Mouse (Mus musculus) activated CD4-positive, CD25-positive, alpha-beta regulatory T cell, adult 4 months (primary cell): ENCODE results near the gene Cdk5rap2. TPM values are rescaled to one million over a fixed set of nuclear protein-coding genes. Genes with fewer than 3 reads are reported as not detected.

Source experiments
- ATAC-seq: one replicate; pipeline ENCODE4 v1.8.0; 2017
- polyA plus RNA-seq, 2 experiments: library from polyadenylated mRNA; unstranded; fragments of 100-300 nt; shearing (Covaris generic); gene quantifications; one replicate each; pipeline ENCODE4 v1.2.1; 2017

The Cdk5rap2 gene
- polyA plus RNA-seq, 2 experiments from 2014 or later, result 5.5 to 24.3 TPM

DNA sequence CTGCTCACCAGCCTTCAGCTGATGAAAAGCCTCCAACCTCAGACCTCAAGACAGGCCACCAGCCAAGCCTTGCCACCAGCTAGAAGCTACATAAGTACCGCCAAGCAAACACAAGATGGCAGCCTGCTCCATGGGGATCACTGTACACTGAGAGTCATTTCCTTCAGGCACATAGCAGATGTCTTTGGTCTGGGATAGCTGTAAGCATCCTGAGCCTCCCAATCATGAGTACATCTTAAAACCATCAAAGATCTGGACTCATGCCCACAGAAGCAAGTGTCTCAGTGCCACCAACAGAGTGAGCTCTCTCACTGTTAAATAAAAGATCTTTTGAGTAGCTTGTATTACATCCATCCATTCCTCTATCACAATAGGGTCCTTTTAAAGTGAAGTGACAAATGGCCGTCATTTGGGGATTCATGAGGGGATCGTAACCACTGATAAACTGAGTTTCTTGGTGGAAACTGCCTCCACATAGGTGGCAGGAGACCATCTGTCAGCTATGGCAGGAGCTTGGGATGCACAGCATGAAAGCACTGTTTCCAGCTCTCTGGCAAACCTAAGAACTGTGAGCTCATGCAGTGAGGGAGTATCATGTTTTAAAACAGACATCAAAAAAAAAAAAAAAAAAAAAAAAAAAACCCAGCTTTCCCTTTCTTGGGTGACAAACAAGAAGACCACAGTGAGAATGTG, 150.4 kb downstream of the Cdk5rap2 start:
- no peak for ATAC-seq

DNA sequence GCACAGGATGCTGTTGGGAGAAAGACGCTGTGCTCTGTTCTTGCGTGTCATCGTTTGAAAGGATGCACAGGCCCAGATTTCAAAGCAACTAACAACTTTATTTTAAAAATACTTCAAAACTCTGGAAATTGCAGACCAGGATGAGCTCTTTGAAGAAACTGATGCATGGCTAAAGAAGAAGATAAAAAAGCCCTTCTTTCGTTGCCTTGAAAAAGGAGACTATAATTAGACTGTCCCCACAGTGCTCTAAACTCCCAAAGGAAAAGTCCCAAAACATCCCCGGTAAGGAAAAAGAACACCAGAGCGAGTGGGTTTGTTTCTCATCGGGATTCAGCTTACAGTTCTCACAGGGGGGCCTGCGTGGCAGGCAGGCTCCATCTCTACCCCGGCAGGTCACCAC, 151.4 kb downstream of the Cdk5rap2 start:
- no peak for ATAC-seq

DNA sequence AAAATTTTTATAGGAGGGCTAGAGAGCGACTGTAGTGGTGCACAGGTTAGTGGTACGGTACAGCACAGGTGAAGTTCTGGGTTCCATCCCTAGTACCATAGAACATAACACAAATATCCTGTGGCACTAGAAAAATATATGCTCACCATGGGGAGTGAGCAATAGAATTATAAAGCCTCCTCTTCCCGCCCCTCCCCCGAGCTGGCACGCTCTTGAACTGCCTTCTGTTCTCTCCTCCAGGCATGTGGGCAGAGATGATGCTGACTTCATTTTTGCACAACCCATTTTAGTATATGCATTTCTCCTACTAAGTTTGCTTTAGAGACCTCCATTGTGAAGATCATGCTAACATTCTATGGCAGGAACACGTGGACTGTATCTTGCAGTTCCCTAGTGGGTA, 152.0 kb downstream of the Cdk5rap2 start:
- ATAC-seq, result no peak

DNA sequence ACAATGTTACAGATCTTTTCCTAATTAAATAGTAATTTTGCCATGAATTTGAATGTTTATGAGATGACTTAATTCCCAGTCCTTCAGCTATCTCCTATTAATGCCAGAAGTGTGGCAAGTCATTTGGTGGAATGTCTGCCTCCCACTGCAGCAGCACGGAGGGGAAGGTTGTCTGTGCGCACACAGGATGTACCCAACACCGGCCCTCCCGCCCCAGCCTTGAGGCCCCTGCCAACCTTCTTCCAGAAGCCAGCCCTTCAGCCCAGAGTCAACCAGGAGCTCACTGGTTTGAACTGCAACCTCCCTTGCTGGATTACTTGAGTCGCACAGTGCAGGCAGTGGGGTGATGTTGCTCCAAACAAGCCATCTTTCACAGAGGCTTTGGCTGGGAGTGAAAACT, 158.5 kb downstream of the Cdk5rap2 start:
- ATAC-seq, result no peak

DNA sequence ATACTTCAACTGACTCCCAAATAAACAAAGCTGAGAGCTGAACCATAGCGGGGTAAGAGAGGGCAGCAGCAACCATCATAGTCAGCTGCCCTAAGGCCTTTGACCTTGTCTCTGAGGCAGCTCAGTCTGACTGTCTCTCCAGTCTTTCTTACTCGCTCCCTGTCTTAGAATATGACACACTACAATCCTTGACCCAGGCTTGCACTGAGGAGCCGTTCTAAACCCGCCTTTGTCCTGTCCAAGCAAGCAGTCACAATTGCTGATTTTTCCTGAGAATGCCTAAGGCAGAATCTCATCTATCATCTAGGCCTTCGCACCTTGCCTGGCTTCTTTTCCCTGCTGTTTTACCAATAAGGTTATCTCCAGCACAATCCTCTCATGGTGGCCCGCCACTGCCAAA, 164.5 kb downstream of the Cdk5rap2 start:
- no peak for ATAC-seq

DNA sequence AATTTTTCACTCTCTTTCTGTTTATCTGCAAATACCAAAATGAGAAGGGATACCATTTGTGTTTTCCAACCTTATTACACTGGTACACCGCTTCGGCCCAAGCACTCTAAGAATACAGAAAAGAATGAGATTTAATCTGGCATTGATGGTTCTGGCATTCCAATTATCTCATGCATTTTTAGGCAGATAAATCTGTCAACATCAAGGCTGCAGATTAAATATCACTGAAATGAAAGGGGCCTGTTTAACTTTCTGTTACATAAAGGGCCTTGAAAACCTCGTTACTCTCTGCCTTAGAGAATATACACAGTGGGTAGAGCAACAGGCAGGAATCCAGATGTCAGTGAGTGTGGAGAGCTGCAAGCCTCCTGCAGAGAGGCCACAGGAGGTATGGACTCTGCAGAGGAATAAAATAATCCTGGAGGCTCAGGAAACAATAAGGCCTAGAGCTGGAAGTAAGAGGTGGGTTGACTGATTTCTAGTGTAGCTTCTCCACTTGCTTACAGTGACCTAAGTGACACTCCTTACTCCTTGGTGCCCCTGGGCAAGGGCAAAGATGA, 166.6 kb downstream of the Cdk5rap2 start:
- no peak for ATAC-seq

DNA sequence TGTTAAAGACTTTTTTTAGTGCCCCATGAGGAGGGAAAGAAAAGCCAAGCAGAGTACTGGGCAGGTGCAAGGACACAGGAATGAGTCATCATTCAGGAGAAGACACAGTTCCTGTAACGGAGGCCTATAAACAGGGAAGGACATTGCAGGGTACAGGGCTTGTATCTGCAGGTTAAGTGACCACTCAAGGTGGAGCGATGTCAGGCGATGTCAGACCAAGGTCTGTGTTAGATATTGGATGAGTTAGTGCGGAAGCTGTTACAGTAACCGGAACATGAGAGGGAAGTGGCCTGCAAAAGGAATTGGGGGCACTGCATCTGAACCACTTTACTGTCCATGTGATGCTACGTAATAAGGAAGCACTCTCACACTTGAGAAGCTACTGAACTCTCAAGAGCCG, 170.5 kb downstream of the Cdk5rap2 start:
- no peak for ATAC-seq

DNA sequence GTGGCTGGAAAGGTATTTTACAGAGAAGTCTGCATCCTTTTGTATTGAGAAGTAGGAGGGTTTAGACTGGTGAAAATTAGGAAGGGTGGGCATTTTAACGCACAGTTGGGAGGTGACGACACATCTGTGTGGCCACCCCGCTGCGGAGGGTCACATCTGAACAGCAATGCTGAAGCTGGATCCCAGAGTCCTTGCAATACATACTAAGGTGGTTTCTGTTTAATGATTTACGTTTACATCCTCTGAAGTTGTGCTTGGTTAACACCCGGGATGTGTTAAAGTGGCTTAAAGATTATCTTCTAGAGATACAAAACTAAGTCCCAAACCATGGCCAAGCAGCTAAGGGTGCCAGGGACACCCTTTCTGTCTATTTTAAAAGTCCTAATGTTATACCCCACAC, 171.4 kb downstream of the Cdk5rap2 start:
- ATAC-seq, result no peak

DNA sequence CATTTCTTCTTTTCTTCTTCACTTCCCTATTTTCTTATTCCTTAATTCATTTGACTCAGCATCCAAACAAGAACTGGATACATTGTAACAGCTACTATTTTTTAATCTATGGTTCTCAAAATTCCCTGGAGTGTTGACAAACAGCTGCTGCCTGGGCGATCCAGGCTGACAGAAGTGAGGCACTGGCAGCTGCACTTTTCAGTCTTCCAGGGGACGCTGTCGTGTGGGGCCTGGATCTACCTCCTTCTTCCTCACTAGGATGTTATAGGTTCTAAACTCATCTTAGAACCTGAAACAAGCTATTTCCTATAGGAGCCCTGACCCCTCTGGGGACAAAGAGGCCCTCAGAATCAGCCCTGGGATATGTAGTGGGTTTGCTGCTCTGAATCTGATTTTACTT, 177.9 kb downstream of the Cdk5rap2 start:
- no peak for ATAC-seq

DNA sequence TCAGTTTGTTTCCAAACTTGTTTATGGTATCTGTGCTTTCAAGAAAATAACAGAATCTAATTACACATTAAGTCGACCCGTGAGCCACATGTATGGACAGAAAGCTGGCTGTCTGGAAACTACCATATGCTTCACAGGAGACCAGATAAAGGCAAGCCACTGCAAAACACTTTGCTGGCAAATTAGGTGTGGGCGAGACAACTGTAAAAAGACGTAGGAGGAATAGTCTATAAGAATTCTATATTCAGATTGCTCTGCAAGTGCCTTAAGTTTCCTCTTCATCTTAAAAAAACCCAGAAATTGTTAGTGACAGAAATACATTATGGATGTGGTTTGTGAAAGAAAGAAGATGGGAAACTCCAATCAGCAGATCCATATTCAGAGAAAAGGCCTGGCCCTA, 180.4 kb downstream of the Cdk5rap2 start:
- ATAC-seq, result no peak

DNA sequence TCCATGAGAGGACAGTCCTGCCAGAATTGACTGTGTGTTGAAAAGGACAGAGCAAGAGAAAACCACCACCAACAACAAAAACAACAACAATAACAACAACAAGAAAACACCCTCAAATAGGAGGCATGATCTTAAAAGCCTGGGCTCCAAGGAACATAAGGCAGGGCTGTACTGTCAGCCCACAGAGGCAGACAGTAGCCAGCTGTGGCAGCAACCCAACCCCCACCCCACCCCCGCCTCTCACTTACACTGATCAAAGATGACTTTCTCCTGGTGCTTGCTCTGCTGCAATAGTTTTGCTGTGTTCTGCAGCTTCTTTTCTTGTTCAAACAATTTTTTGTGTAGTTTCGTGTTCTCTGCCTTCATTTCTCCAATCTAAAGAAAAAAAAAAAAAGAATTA, 181.9 kb downstream of the Cdk5rap2 start:
- ATAC-seq, result no peak

DNA sequence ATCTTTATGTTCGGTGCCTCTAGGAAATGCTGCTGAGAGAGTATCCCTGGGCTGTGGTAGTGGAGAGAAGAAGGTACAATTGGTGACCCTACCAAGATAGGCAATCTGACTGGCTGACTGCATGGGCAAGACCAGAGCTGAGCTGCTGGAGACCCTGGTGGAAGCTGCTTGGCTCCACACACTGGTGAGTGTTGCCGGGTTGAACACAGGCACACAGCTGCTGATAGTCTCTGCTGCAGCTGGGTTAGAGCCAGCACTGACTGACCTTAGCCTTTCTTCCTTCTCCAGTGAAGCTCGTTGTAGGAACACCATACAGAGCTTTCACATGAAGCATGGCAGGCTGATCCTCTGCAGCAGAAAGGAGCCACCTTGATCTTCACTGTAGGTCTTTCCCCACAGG, 182.6 kb downstream of the Cdk5rap2 start:
- ATAC-seq, result no peak

DNA sequence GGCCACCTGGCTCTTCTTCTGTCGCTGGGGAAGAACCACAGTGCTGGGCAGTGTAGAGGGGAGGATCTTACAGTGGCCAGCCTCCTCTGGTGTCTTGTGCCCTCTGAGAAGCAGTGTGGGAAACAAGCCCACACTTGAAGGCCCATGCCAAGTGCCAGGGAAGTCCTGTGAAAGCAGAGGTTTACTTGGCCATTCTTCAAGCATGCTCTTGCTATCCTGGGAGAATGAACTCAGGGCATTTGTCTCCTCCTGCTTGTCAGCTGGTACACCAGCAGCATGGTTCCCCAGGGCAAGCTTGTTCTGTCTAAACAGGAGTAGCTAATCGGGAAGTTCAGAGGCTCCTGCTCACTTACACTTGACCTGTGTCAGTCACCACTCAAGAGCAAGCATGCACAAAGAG, 185.7 kb downstream of the Cdk5rap2 start:
- no peak for ATAC-seq

DNA sequence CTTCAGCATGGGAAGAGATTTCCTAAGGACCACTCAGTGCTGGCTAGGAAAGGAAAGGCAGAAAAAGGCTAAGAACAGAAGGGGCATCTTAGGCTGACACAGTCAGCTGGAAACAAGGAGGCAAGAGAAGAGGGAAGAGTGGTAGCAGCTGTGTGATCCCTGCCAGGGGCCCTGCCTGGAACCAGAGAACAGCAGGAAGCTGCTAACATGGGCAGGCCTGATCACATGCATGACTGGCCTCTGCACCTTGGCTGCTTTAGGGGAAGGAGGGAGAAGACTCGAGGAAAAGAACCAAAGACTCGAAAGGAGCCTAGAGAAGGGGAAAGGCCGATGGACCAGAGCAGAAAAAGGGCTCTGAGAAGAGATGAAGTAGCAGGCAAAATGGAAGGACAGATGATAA, 188.4 kb downstream of the Cdk5rap2 start:
- no peak for ATAC-seq

DNA sequence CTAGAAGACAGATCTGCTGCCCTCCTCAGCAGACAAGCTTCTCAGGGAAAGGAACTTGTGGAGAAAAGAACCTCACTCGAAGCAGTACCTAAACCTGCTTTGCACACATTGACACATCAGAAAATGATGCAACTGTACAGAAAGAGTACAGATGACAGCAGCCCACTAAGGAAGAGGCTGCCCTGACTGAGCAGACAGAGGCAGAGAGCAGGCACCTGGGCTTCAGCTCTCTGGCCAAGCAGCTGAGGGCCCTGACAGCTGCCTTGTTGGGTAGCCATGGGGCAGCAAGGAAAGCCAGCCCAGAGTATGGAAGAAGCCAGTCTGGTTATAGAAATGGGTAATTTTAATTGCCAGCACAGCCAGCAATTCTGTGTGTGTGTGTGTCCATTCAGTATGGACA, 188.9 kb downstream of the Cdk5rap2 start:
- no peak for ATAC-seq

DNA sequence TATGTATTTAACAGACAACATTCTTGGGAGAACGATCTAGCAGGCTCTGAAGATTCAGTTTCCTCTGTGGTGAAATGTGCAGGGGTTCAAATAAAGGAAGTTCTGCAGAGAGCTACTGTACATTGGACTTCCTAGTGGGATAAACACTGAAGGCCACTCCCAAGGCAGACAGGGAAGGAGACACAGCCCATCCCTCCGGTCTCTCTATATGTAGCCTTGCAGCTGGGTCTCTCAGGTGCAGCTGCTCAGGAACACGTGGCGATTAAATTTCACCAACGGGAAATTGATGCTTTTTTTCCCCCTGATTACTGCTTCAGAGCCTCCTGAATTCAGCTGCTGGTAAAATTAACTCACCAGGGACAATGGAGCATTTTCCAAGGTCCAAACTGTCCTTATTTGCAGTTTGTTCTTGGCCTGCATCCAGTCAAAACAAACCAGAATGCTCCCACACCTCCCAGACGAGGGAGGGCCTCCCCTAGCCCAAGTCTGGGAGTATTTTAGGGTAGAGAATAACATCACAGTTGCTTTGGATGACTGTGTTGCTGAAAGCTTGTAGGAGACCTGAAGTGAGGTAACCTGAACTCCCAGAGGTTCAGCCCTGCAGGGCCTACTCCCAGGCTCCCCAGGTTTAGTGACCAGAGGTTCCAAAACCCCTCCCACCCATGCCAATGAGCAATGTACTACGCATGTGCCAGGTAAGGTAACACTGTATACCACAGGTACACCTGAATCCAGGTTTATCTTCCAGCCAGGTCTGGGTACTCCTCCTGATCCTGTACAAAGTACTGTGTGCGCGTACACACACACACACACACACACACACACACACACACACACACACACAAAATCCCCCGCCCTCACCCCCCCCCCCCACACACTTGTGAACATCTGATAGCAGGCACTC, 189.7 kb downstream of the Cdk5rap2 start:
- ATAC-seq, result no peak

DNA sequence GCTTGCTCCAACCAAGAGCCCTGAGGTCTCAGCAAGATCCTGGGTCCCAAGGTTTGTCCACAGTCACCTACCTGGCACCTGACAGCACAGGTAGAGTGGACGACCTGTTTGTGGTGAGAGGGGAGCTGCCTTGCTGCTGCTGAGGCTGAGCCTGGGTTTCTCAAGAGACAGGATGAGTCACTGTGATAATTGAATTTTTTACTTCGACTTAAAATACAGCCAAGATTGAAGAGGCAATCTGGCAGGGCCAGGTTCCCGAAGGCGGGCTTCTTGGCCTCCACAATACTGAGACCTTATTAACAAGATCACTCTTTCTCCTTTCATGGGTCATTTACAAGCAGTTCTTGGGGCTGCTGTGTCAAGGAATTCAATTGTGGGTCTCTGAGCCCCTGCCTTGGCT, 190.5 kb downstream of the Cdk5rap2 start:
- ATAC-seq, result no peak

DNA sequence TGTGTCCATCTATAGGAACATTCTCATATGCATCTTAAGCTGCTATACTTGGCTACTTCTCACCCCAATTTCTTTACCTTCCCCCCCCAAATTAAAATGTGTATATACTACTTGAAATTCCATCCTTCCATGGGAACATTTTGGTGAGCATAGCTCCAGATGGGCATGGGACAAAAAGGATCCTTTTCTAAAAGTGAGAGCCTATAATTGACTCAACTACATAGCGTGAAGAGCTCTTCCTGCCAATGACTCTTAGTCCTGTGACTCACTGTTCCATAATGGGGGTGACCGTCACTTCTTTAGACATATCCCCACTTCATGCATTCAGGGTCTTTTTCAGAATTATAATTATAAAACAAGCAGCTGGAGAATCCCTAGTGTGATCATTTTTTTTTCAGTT, 224.3 kb downstream of the Cdk5rap2 start:
- ATAC-seq, result no peak

Other genes starting within 250 kb of the Cdk5rap2 start
- gene Megf9, start 124.6 kb upstream of the Cdk5rap2 start, polyA plus RNA-seq, result under 1 TPM; 0.66 to 0.81 TPM